Mouse (Mus musculus) olfactory bulb, adult 2 months (tissue): ENCODE measurements around the gene Nxpe5.

ENCODE experiments used
- CTCF ChIP-seq: fragments of 200-500 bp; IDR thresholded peaks from 2 replicates; pipeline ENCODE4 v1.5.1; 2012; ENCODE audit warnings: low read depth, mild to moderate bottlenecking, low read length, moderate library complexity; ENCODE audit not compliant: insufficient read depth
- POLR2A ChIP-seq: fragments of 200-500 bp; IDR thresholded peaks from 2 replicates; pipeline ENCODE4 v1.6.1; 2012; ENCODE audit warnings: mild to moderate bottlenecking, low read depth, low read length, moderate library complexity; ENCODE audit not compliant: insufficient read depth

DNA sequence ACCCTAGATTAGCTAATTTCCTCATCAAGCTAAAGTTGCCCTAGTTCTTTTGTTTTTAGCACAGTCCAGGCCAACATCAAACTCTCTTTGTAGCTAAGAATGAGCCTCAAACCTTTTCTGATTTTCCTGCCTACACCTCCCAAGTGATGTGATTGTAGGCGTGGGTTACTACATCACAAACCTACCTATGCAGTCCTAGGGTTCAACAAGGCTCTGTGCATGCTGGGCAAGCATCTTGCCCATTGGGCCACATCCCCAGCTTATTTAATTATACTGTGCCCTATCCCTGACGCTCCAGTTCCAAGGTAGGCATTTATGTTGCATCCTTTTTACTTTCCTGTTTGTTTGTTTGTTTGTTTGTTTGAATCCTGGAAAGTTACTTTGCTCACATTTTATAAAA, at the start of gene Nxpe5:
- TF ChIP-seq POLR2A (no peak), CTCF (no peak)
